Mouse (Mus musculus): Measurements from ENCODE around the gene Gm20479.

Gm20479 gene

DNA sequence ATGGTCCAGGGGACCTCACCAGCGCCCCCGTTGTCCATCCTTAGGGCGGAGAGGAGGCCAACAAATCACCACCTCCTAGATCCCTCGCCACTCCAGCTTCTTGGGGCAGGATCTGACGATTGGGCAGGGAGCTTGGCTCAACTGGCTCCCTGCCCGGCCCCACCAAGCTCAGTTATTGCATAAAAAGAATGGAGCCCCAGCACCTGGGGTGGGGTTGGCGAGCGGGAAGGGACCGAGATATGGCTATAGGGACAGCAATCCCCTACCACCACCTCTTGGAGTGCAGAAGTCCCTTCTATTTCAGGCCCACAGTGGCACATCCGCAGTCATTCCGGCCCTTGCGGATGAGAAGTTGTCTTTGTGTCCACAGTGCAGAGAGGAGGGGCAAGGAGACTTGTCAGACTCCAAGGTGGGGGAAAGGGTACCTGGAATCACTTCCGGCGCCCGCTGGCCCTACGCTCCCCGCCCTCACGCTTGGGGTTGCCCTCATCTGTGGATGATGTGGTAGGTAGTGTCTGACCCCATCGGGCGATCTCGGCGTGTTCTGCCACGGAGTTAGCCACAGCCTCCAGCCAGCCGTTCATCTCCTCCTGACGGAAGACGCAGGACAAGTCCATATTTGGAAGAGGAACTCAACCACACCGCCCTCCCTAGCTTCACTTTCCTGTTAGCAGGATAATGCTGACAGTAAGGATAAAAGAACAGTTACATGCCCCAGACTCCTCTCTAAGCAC is at the start of gene Gm20479:
Gene Gm20479 (minus strand): TSS at position 559 of the 734 bp plus-strand sequence.
- POLR2A ChIA-PET, result interaction anchor here (0.5 to 8.6 kb wide), 34 partner anchors 9 to 945 kb away, joined by 3 to 97 read pairs (median 5); partner anchors contain the start of genes BC024978 (in 2 of the 4), Snrpa (in 2 of the 4), Egln2 (in 1 of the 4) and Ltbp4 (in 1 of the 4)
- CTCF ChIA-PET, result interaction anchor here (0.6 to 2.4 kb wide), 18 partner anchors 10 to 1675 kb away, joined by 3 to 7 read pairs (median 4); no protein-coding TSS in a partner anchor

DNA sequence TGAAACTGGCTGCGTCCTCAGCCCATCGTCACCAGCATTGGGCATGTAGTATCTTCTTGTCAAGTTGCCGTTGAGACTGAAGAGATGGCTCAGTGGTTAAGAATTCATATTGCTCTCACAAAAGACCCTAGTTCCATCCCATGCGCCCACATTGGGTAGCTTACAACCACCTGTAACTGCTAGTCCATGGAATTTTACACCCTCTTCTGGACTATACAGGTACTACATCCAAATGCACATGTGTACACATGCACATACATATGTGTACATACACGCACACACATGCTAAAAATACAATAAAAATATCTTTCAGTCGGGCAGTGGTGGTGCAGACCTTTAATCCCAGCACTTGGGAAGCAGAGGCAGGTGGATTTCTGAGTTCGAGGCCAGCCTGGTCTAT is 49.3 kb upstream of the Gm20479 start:
- ChIA-PET POLR2A (interaction anchor here in 2 of 4 experiments (0.6 to 3.5 kb wide), 14 partner anchors 10 to 228 kb away, joined by 3 to 14 read pairs (median 4); partner anchors contain the start of genes Blvrb (in 1 of the 2) and Rab4b (in 1 of the 2)), CTCF (interaction anchor here (0.5 to 15.1 kb wide), 28 partner anchors 8 to 283 kb away, joined by 3 to 173 read pairs (median 4); partner anchors contain the start of genes Shkbp1 (in 1 of the 4) and Zfp607b (in 1 of the 4))

DNA sequence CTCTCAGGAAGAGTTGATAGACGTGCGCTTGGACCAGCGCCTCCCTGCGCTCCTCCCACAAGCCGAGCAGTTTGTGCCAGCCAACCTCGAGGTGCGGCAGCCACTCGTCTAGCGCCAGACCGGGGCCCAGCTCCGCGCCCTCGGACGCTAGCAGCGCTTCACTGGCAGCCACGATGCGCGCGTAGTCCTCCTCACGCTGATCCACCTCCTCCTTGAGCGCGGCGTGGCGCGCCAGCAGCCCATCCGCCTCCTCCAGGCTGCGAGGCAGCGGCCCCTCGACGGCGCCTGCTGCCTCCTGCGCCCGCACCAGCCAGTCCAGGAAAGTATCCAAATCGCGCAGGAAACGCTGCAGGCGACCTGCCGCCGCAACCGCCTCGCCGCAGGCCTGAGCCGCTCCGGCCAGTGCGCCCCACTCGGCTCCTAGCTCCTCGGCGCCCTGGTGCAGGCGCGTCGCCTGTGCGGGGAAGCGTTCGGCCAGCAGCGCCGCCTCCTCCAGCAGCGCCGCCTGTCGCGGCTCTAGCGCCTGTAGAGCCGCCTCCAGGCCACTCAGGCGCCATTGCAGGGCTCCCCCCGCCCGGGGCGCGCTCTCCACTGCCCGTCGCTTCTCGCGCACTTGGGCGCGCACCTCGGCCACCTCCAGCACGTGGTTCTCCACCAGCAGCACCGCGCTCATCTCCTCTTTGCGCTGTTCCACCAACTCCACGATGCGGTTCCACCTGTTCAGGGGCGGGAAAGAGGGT is 47.2 kb upstream of the Gm20479 start:
- CTCF ChIA-PET, result interaction anchor here (0.6 to 15.1 kb wide), 20 partner anchors 9 to 254 kb away, joined by 3 to 173 read pairs (median 3); partner anchors contain the start of genes Gm20479 (in 1 of the 4) and Shkbp1 (in 1 of the 4)
- POLR2A ChIA-PET, result interaction anchor here in 3 of 4 experiments (0.7 to 3.7 kb wide), 22 partner anchors 9 to 122 kb away, joined by 3 to 19 read pairs (median 4); partner anchors contain the start of genes Shkbp1 (in 2 of the 3), Blvrb (in 1 of the 3) and Gm20479 (in 1 of the 3)

DNA sequence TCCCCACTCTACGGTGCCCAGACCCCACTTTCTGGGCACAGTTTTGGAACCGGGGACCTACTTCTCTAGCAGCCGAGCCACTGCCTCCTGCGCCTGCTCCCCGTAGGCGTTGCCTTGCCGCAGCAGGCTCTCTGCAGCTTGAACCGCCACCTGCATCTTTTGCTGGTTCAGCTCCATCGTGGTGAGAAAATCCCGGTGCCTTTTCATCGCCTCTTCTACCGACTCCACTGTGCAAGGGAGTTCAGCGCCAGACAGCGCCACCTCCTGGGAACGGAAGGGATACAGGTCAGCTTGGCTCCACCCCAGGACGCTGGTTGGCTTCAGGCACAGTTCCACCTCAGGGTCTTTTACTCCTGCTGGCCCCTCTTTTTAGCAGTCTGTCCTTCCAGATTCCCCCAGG is 45.5 kb upstream of the Gm20479 start:
- POLR2A ChIA-PET, result interaction anchor here (0.5 to 3.7 kb wide), 47 partner anchors 9 to 576 kb away, joined by 3 to 20 read pairs (median 4); partner anchors contain the start of genes Shkbp1 (in 2 of the 4), Egln2 (in 1 of the 4), Gm20479 (in 1 of the 4) and Ltbp4 (in 1 of the 4)
- CTCF ChIA-PET, result interaction anchor here (0.6 to 15.1 kb wide), 84 partner anchors 8 to 278 kb away, joined by 3 to 173 read pairs (median 4); partner anchors contain the start of genes Rab4b (in 2 of the 4), Shkbp1 (in 2 of the 4), Coq8b (in 1 of the 4) and Sertad1 (in 1 of the 4)

DNA sequence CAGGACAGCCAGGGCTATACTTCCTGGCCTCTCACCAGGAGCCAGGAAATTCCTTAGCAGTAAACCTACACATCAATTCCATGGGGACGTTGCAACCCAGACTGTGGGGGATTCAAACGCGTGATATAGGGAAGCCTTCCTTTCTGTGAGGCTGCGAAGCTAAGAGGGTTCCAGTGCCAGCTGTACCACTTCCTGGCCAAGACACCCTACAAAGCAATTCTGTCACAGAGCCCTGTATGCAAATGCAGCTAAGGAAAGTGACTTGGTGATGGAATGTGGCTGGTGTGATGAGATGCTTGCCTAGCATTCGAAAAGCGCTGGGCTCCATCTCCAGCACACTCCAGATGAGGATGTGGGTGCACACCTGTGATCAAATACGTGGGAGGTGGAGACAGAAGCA is 43.3 kb upstream of the Gm20479 start:
- CTCF ChIA-PET, result interaction anchor here in 3 of 4 experiments (0.7 to 15.1 kb wide), 10 partner anchors 8 to 190 kb away, joined by 3 to 173 read pairs (median 6); no protein-coding TSS in a partner anchor
- POLR2A ChIA-PET, result interaction anchor here in 2 of 4 experiments (0.5 to 8.7 kb wide), 14 partner anchors 9 to 187 kb away, joined by 3 to 45 read pairs (median 4); partner anchors contain the start of genes Gm20479 (in 1 of the 2) and Shkbp1 (in 1 of the 2)

DNA sequence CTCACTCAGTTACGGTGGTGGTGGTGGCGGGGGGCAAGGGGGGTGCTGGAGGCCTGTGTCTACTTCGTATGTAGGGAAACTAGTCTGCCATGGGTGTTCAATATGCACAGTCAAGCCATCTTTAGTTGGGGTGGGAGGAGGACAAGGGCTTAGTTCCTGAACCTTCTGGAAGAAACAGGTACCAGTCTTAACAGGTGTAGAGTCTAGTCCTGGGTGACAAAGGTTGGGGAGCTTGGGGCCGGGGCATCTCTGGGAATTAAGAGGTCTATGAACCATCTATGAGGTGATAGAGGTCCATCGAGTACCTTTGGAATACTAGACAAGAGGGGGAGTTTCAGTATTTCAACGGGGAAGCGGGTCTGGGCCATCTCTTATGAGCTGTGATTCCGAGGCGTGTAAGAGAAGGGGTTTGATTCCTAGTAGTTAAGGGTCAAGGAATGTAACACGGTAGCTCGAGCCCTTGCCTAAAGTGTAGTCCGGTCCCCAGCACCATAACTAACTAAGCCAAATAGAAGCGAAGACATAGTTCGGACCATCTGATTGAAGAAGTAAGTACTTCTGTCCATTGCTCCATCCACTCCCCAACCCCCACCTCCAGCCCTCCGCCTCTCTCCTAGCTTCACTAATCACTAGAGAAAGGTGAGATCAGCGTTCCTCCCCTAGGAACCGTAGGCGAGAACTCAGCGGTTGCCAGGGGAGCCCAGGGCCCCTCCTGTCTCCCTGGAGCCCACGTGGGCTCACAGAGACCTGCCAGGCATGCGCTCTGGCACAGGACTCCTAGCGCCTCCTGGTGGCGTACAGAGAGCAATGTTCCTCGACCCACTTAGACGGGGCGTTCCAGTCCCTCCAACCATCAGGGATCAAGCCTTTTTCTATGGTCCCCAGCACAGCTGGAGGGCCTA is 40.1 kb upstream of the Gm20479 start:
- ChIA-PET POLR2A (interaction anchor here in 3 of 4 experiments (0.5 to 8.7 kb wide), 52 partner anchors 8 to 291 kb away, joined by 3 to 65 read pairs (median 4); partner anchors contain the start of genes Gm20479 (in 2 of the 3), Sertad1 (in 2 of the 3), Shkbp1 (in 2 of the 3) and BC024978 (in 1 of the 3)), CTCF (interaction anchor here (0.5 to 15.1 kb wide), 55 partner anchors 9 to 391 kb away, joined by 3 to 173 read pairs (median 4); partner anchors contain the start of genes Shkbp1 (in 3 of the 4) and Gm20479 (in 2 of the 4))

DNA sequence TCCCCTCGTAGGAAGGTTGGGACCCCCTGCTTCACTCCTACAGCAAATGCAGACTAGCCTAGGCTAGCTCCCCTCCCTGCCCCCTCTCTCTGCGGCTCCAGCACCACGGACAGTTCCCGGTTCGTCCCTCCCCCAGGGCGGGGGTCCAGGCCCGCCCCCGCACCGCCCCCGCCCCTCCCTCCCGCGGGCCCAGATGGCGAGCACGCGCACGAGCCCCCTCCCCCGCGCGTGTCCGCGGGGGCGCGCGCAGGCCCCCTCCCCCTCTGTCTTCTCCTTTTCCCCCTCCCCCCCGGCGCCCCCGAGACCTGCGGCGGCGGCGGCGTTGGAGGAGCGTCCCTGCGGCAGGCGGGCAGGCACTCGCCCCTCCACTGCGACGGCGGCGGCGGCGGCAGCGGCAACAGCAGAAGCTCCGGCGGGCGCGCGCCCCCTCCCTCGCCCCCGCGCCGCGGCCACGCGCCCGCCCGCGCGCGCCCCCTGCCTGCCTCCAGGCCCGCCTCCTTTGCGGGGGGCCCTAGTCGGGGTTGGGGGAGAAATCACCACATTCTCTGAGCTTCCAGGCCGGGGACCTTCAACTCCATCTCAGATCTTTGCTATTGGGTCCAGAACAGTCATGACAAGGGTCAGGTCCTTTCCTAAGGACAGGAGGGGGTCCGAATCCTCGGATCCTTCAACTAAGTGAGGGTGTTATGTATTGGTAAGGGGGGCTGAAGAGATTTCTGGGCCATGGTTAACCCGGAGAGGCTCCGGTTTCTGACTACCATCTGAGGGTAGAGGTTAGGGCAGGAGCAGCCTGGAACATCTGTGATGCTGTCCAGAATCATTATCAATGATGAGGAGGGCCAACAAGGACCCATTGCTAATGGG is 39.2 kb upstream of the Gm20479 start:
- CTCF ChIA-PET, result interaction anchor here (0.5 to 15.1 kb wide), 51 partner anchors 8 to 293 kb away, joined by 3 to 173 read pairs (median 5); partner anchors contain the start of genes Shkbp1 (in 3 of the 4), Gm20479 (in 2 of the 4) and Zfp607b (in 1 of the 4)
- POLR2A ChIA-PET, result interaction anchor here (0.5 to 8.7 kb wide), 59 partner anchors 7 to 611 kb away, joined by 3 to 65 read pairs (median 5); partner anchors contain the start of genes Sertad1 (in 2 of the 4), Shkbp1 (in 2 of the 4), Snrpa (in 2 of the 4) and BC024978 (in 1 of the 4)

DNA sequence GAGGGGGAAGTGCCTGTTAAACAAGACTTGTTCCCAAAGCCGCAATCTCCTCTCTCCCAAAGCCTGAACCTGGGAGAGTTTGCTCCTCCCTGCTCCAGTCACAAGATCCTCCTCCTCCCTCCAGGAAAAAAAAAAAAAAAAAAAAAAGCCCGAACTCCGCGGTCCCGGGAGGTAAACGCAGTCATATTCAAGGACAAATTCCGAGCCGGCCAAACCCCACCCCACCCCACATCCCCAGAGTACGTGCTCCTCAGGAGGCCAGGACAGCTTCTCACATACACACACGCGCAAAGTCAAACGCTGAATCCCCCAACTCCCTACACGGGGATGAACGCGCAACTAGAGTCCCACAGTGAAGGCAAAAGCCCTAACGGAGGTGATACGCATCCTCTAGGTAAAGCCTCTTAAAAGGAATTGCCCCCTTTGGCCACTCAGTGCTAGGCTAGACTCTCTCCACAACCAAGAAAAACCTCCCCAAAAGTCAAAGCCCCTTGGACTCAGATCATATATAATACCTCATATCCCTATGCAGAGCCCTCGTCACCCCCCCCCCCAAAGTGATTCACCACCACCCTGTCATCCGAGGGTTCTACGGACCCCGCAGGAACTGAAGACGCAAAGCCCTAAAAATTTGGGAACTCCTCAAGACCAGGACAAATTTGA is 38.4 kb upstream of the Gm20479 start:
- POLR2A ChIA-PET, result interaction anchor here (0.6 to 8.7 kb wide), 63 partner anchors 8 to 614 kb away, joined by 3 to 65 read pairs (median 5); partner anchors contain the start of genes Sertad1 (in 2 of the 4), Shkbp1 (in 2 of the 4), Snrpa (in 2 of the 4) and BC024978 (in 1 of the 4)
- CTCF ChIA-PET, result interaction anchor here (0.5 to 15.1 kb wide), 40 partner anchors 9 to 293 kb away, joined by 3 to 173 read pairs (median 5); partner anchors contain the start of genes Shkbp1 (in 1 of the 4) and Zfp607b (in 1 of the 4)

DNA sequence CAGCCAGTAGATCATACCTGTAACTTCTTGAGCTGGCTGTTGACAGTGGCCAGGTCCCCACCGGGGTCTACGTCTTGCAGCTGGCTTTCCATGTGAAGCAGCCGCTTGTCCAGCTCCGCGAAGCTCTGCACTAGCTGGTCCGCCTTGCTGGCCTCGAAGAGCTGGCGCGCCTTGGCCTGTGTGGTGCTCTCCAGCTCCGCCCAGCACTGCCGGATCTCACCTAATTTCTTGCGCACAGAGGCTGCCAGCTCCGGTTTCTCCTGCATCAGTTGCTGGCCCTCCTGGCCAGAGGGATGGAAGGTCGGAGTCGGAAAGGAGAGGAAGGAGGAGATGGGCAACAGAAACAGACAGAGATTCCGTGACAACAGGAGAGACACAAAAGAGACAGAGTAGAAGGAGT is 34.2 kb upstream of the Gm20479 start:
- ChIA-PET POLR2A (interaction anchor here in 3 of 4 experiments (0.6 to 2.1 kb wide), 8 partner anchors 20 to 300 kb away, joined by 3 to 8 read pairs (median 3); partner anchors contain the start of gene Rab4b (in 1 of the 3)), CTCF (interaction anchor here in 3 of 4 experiments (0.6 to 1.5 kb wide), 10 partner anchors 8 to 959 kb away, joined by 3 to 12 read pairs (median 4); partner anchors contain the start of genes Rps16 (in 1 of the 3) and Sertad3 (in 1 of the 3))

DNA sequence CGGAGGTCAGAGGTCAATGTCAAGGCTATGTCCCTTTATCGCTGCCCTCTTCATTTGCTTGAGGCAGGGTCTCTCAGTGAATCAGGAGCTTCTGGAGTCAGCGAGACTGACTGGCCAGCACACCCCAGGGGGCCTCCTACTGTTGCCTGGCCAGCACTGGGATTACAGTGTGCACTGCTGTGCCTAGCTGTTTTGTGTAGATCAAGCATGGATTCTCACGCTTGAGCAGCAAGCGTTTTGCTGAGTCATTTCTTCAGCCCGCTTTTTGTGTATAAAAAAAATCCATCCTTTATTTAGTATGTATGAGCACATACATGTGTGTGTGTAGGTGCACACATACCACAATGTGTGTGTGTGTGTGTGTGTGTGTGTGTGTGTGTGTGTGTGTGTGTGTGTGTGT is 32.0 kb upstream of the Gm20479 start:
- CTCF ChIA-PET, result interaction anchor here in 2 of 4 experiments (0.7 to 1.5 kb wide), 4 partner anchors 9 to 82 kb away, joined by 4 to 8 read pairs (median 6); no protein-coding TSS in a partner anchor
- POLR2A ChIA-PET, result interaction anchor here in 2 of 4 experiments (0.8 to 1.3 kb wide), 5 partner anchors 8 to 57 kb away, joined by 3 to 5 read pairs (median 3); no protein-coding TSS in a partner anchor

DNA sequence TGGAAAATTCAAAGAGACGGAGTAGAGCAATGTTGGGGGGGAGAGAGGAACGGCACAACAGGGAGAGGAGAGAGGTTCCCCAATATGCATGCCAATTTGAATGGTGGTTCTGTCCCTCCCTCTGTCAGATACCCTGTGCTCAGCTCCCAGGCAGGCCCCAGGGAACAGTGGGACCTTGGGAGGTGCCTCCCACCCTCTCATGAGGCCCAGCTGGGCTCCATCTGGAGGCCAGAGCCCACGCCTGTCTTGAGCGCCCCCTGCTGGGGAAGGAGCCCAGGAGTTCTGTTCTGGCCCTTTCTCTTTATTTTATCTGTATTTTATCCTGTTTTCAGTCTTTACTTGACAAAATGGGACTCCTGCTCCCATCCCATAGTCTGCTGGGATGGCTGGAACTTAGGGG is 27.5 kb upstream of the Gm20479 start:
- ChIA-PET CTCF (interaction anchor here (0.5 to 6.5 kb wide), 48 partner anchors 9 to 152 kb away, joined by 3 to 51 read pairs (median 4); partner anchors contain the start of genes Shkbp1 (in 2 of the 4), Coq8b (in 1 of the 4) and Sertad1 (in 1 of the 4)), POLR2A (interaction anchor here in 3 of 4 experiments (0.5 to 6.9 kb wide), 25 partner anchors 9 to 819 kb away, joined by 3 to 74 read pairs (median 5); partner anchors contain the start of gene Shkbp1 (in 1 of the 3))

DNA sequence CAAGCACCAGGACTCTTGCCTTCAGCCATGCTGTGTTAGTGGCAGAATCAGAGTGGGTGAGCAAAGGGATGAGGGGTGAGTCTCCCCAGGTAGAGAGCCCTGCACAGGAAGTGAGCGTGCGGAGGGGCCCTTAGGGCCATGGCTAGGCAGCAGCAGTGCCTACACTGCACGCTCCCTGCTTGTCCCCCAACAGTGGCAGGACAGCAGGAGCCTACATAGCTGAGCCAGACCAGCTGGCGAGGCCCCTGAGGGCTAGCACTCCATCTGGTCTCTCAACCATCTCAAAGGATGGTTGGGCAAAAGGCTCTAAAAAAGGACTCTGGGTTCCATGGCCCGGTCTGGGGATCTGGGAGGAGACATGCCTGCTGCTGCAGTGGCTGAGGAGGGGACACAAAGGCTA is 26.9 kb upstream of the Gm20479 start:
- ChIA-PET POLR2A (interaction anchor here in 3 of 4 experiments (0.8 to 6.9 kb wide), 34 partner anchors 9 to 819 kb away, joined by 3 to 74 read pairs (median 4); partner anchors contain the start of genes Shkbp1 (in 2 of the 3), Itpkc (in 1 of the 3) and Sertad1 (in 1 of the 3)), CTCF (interaction anchor here (0.5 to 6.5 kb wide), 53 partner anchors 8 to 151 kb away, joined by 3 to 51 read pairs (median 5); partner anchors contain the start of genes Shkbp1 (in 2 of the 4), Coq8b (in 1 of the 4) and Sertad1 (in 1 of the 4))

DNA sequence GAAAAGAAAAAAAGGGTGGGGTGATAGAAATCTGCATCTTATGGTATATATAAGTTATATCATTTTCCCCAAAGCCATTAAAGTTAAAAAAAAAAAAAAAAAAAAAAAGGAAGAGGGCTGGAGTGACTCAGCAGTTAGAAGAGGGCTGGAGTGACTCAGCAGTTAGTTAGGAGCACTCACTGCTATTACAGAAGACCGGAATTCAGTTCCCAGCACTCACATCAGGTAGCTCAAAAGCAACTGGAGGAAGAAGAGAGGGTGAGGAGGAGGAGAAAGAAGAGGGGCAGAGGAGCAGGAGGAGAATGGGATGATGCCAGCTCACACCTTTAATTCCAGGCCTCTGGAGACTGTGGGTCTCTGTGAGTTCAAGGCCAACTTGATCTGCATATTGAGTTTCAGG is 26.0 kb upstream of the Gm20479 start:
- ChIA-PET CTCF (interaction anchor here (0.5 to 6.5 kb wide), 31 partner anchors 8 to 967 kb away, joined by 3 to 51 read pairs (median 5); partner anchors contain the start of genes Ltbp4 (in 1 of the 4), Rps16 (in 1 of the 4) and Shkbp1 (in 1 of the 4)), POLR2A (interaction anchor here (0.5 to 6.9 kb wide), 41 partner anchors 11 to 155 kb away, joined by 3 to 74 read pairs (median 4); partner anchors contain the start of genes Shkbp1 (in 2 of the 4), Itpkc (in 1 of the 4), Numbl (in 1 of the 4) and Sertad1 (in 1 of the 4))

DNA sequence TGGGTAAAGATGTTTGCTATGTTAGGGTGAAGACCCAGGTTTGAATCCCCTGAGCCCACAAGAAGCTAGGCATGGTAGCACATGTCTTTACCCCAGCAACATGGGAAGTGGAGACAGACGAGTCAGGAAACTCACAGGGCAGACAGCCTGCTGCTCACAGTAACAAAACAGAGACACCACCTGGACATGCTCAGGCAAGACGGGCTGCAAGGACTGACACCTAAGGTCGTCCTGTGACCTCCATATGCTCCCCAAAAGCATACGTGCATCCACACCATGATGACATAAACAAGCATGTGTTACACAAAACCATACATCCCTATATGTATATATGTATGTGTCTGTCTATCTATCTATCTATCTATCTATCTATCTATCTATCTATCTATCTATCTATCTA is 24.3 kb upstream of the Gm20479 start:
- POLR2A ChIA-PET, result interaction anchor here (0.5 to 6.9 kb wide), 38 partner anchors 9 to 215 kb away, joined by 3 to 74 read pairs (median 4); partner anchors contain the start of genes Shkbp1 (in 2 of the 4) and Coq8b (in 1 of the 4)
- CTCF ChIA-PET, result interaction anchor here (0.7 to 6.5 kb wide), 17 partner anchors 14 to 788 kb away, joined by 3 to 51 read pairs (median 6); partner anchors contain the start of genes Fbl (in 1 of the 4) and Shkbp1 (in 1 of the 4)
